Mouse (Mus musculus) frontal cortex, postnatal 10 days (tissue): ENCODE measurements around the gene Ror1.

Experiments
- DNase-seq, 2 experiments: peaks; one replicate each; pipeline ENCODE4 v3.0.0; 2022; ENCODE audit warnings: low spot score in 2 of 2, mixed read lengths in 1 of 2

The Ror1 gene

GRCm38 (mm10) chr4:100252050-100252449, 156.5 kb downstream of the Ror1 start:
- DNase-seq, result no peak

GRCm38 (mm10) chr4:100252646-100253045, 157.1 kb downstream of the Ror1 start:
- DNase-seq, result no peak

- DNase-seq, result no peak
Measured at GRCm38 (mm10) chr4:100253401-100253800, 157.8 kb downstream of the Ror1 start.

GRCm38 (mm10) chr4:100253831-100254230, 158.2 kb downstream of the Ror1 start:
- DNase-seq, result no peak

- DNase-seq, result no peak
Measured at GRCm38 (mm10) chr4:100258462-100258861, 162.9 kb downstream of the Ror1 start.

- DNase-seq, result no peak
Measured at GRCm38 (mm10) chr4:100263917-100264316, 168.3 kb downstream of the Ror1 start.

- no peak for DNase-seq
Measured at GRCm38 (mm10) chr4:100271059-100271735, 175.6 kb downstream of the Ror1 start.

- DNase-seq, result no peak
Measured at GRCm38 (mm10) chr4:100271736-100272127, 176.1 kb downstream of the Ror1 start.

GRCm38 (mm10) chr4:100273356-100273755, 177.8 kb downstream of the Ror1 start:
- no peak for DNase-seq

- DNase-seq, result no peak
Measured at GRCm38 (mm10) chr4:100273807-100274480, 178.4 kb downstream of the Ror1 start.

- no peak for DNase-seq
Measured at GRCm38 (mm10) chr4:100276482-100276881, 180.9 kb downstream of the Ror1 start.

- no peak for DNase-seq
Measured at GRCm38 (mm10) chr4:100276970-100277369, 181.4 kb downstream of the Ror1 start.

GRCm38 (mm10) chr4:100283171-100283880, 187.7 kb downstream of the Ror1 start:
- DNase-seq, result no peak

- no peak for DNase-seq
Measured at GRCm38 (mm10) chr4:100284528-100284927, 188.9 kb downstream of the Ror1 start.

GRCm38 (mm10) chr4:100286111-100286541, 190.5 kb downstream of the Ror1 start:
- no peak for DNase-seq

- no peak for DNase-seq
Measured at GRCm38 (mm10) chr4:100286800-100287199, 191.2 kb downstream of the Ror1 start.

- DNase-seq, result no peak
Measured at GRCm38 (mm10) chr4:100287829-100288228, 192.2 kb downstream of the Ror1 start.

GRCm38 (mm10) chr4:100291015-100291651, 195.5 kb downstream of the Ror1 start:
- no peak for DNase-seq

GRCm38 (mm10) chr4:100297678-100298077, 202.1 kb downstream of the Ror1 start:
- DNase-seq, result no peak

GRCm38 (mm10) chr4:100298566-100298965, 203.0 kb downstream of the Ror1 start:
- DNase-seq, result no peak

- DNase-seq, result no peak
Measured at GRCm38 (mm10) chr4:100300171-100300570, 204.6 kb downstream of the Ror1 start.

- no peak for DNase-seq
Measured at GRCm38 (mm10) chr4:100301423-100301822, 205.8 kb downstream of the Ror1 start.
